Mouse (Mus musculus) CD4-positive, CD25-positive, alpha-beta regulatory T cell, adult 9 weeks (primary cell): Measurements from ENCODE around the gene Cdv3. TPM values are rescaled to one million over a fixed set of nuclear protein-coding genes. Genes with fewer than 3 reads are reported as not detected.

Experiments used
- polyA plus RNA-seq: library from polyadenylated mRNA; unstranded; fragments of 100-300 nt; shearing (Covaris generic); gene quantifications from one replicate; pipeline ENCODE4 v1.2.1, GENCODE M21; 2017

Cdv3 gene
- 53.5 TPM for polyA plus RNA-seq

GRCm38 (mm10) chr9:103365290-103366247 lies at the start of gene Cdv3:
Gene Cdv3 (minus strand): TSS chr9:103365840.

GRCm38 (mm10) chr9:103304927-103305326 lies 60.7 kb downstream of the Cdv3 start, which contains the start of the genes 1300017J02Rik and Topbp1:
Gene 1300017J02Rik (minus strand): TSS chr9:103305082.
Gene Topbp1 (plus strand): TSS chr9:103305215.

Other genes with a start within 250 kb of the Cdv3 start
- 52.6 TPM for gene Srprb, start 163.7 kb downstream of the Cdv3 start, polyA plus RNA-seq
- 2.9 TPM for gene Gm20425, start 135.5 kb downstream of the Cdv3 start, polyA plus RNA-seq
- gene Trf, start 135.4 kb downstream of the Cdv3 start, polyA plus RNA-seq: 6.3 TPM
- gene 1300017J02Rik, start 60.8 kb downstream of the Cdv3 start, polyA plus RNA-seq: 1.5 TPM
- 16.0 TPM for gene Topbp1, start 60.6 kb downstream of the Cdv3 start, polyA plus RNA-seq
- 1.6 TPM for gene Bfsp2, start 114.6 kb upstream of the Cdv3 start, polyA plus RNA-seq